Mouse (Mus musculus) lung, postnatal 0 days (tissue): ENCODE results near the gene Ppcdc.

Source experiments
- CTCF ChIP-seq: IDR thresholded peaks from 2 replicates; pipeline ENCODE4 v1.5.1; 2016; ENCODE audit warnings: antibody characterized with exemption, mild to moderate bottlenecking
- EP300 ChIP-seq: IDR thresholded peaks from 2 replicates; pipeline ENCODE4 v1.6.1; 2016; ENCODE audit warnings: antibody characterized with exemption, mild to moderate bottlenecking, control low read depth

GRCm38 (mm10) chr9:57467271-57467771 lies 27.4 kb upstream of the Ppcdc start:
- TF ChIP-seq CTCF, result no peak
- TF ChIP-seq EP300, result no peak
